Mouse (Mus musculus) lung, embryonic 14.5 days (tissue): ENCODE measurements at regions not wholly inside any gene's neighbourhood (a gene's known extent, or its start where the extent isn't known, plus 50 kb on each side); places are given as distances from the start of the nearest gene placed in this dataset.
A peak's percentile ranks its signal among the peaks of the same experiment; 100 is the strongest.

Experiments used
- ATAC-seq: fragments of 200-750 bp; cut with Nextera tagmentation; 2 replicates; pipeline ENCODE4 v1.8.0; 2017; ENCODE audit warnings: mild to moderate bottlenecking, moderate TSS enrichment, moderate library complexity; ENCODE audit not compliant: insufficient read depth
- DNase-seq: peaks from one replicate; pipeline ENCODE4 v3.0.0-alpha.2; 2015
- H3K27ac ChIP-seq: fragments of 300-500 bp; sonication (generic); 2 replicates; pipeline ENCODE4 v1.5.1; 2014; ENCODE audit warnings: low read depth, mild to moderate bottlenecking, moderate library complexity
- H3K27me3 ChIP-seq: fragments of 300-500 bp; sonication (generic); 2 replicates; pipeline ENCODE4 v1.6.1; 2014; ENCODE audit warnings: low read length, control low read depth; ENCODE audit not compliant: insufficient read depth
- H3K36me3 ChIP-seq: fragments of 300-500 bp; sonication (generic); 2 replicates; pipeline ENCODE4 v1.6.1; 2014; ENCODE audit warnings: control low read depth; ENCODE audit not compliant: insufficient read depth
- H3K4me1 ChIP-seq: fragments of 300-500 bp; sonication (generic); 2 replicates; pipeline ENCODE4 v1.6.1; 2014; ENCODE audit warnings: antibody characterized with exemption, control low read depth; ENCODE audit not compliant: insufficient read depth
- H3K4me2 ChIP-seq: fragments of 300-500 bp; sonication (generic); 2 replicates; pipeline ENCODE4 v1.6.1; 2014; ENCODE audit warnings: mild to moderate bottlenecking
- H3K4me3 ChIP-seq: fragments of 300-500 bp; sonication (generic); 2 replicates; pipeline ENCODE4 v1.5.1; 2014; ENCODE audit warnings: low read depth, low read length
- H3K9ac ChIP-seq: fragments of 300-500 bp; sonication (generic); 2 replicates; pipeline ENCODE4 v1.6.1; 2014
- H3K9me3 ChIP-seq: fragments of 300-500 bp; sonication (generic); 2 replicates; pipeline ENCODE4 v1.6.1; 2016; ENCODE audit warnings: low read depth, low read length, control low read depth
- CTCF ChIP-seq: IDR thresholded peaks from 2 replicates; pipeline ENCODE4 v1.5.1; 2016; ENCODE audit warnings: antibody characterized with exemption, low read depth
- WGBS: fragments of 180-500 bp; shearing (Covaris S2); extraction: QIAGEN DNeasy Blood & Tissue Kit; methylation state at CpG from one replicate; pipeline ENCODE4 v1.1.7; 2014; 5-methylcytosine and 5-hydroxymethylcytosine counted together

GRCm38 (mm10) chr3:147968271-147968670 lies 1022.1 kb downstream of the Adgrl2 start:
- Histone ChIP-seq H3K36me3 (no peaks in the 10 kb centered on the region), H3K9ac (no peak overlapping the region), H3K27me3 (no peaks in the 10 kb centered on the region), H3K27ac (no peak overlapping the region), H3K4me1 (no peaks in the 10 kb centered on the region), H3K4me3 (no peak overlapping the region), H3K4me2 (no peak overlapping the region), H3K9me3 (no peaks in the 10 kb centered on the region)
- ATAC-seq, result no peak
- DNase-seq, result no peak
- no peak for TF ChIP-seq CTCF
- WGBS, result 71% methylated on average over 11 of the region's 11 CpGs

GRCm38 (mm10) chr3:147967866-147968265 lies 1022.5 kb downstream of the Adgrl2 start:
- no peak for TF ChIP-seq CTCF
- no peak for DNase-seq
- ATAC-seq, result no peak

GRCm38 (mm10) chr3:147967261-147967660 lies 1023.1 kb downstream of the Adgrl2 start:
- H3K4me1 ChIP-seq, result no peaks in the 10 kb centered on the region
- no peak overlapping the region for H3K4me2 ChIP-seq
- H3K27me3 ChIP-seq, result no peaks in the 10 kb centered on the region
- no peak for TF ChIP-seq CTCF
- no peak overlapping the region for H3K27ac ChIP-seq
- WGBS, result 97% methylated on average over 3 of the region's 3 CpGs
- H3K9ac ChIP-seq, result no peak overlapping the region
- H3K4me3 ChIP-seq, result no peak overlapping the region
- H3K9me3 ChIP-seq, result no peaks in the 10 kb centered on the region
- H3K36me3 ChIP-seq, result no peaks in the 10 kb centered on the region
- ATAC-seq (no peak), DNase-seq (no peak)

More at GRCm38 (mm10) chr3:147967866-147968265, 1022.5 kb downstream of the Adgrl2 start:
- Histone ChIP-seq H3K27ac (no peak overlapping the region), H3K36me3 (no peaks in the 10 kb centered on the region), H3K9me3 (no peaks in the 10 kb centered on the region), H3K4me3 (no peak overlapping the region), H3K4me2 (no peak overlapping the region), H3K27me3 (no peaks in the 10 kb centered on the region), H3K9ac (no peak overlapping the region), H3K4me1 (no peaks in the 10 kb centered on the region)
- 56% methylated on average over 9 of the region's 9 CpGs for WGBS

GRCm38 (mm10) chr3:147966827-147967226 lies 1023.5 kb downstream of the Adgrl2 start:
- Histone ChIP-seq H3K9me3 (no peaks in the 10 kb centered on the region), H3K4me3 (no peak overlapping the region), H3K4me2 (no peak overlapping the region), H3K9ac (no peak overlapping the region), H3K36me3 (no peaks in the 10 kb centered on the region), H3K27me3 (no peaks in the 10 kb centered on the region), H3K4me1 (no peaks in the 10 kb centered on the region), H3K27ac (no peak overlapping the region)
- ATAC-seq (no peak), DNase-seq (no peak)
- WGBS, result 84% methylated on average over 8 of the region's 8 CpGs
- TF ChIP-seq CTCF, result no peak

GRCm38 (mm10) chr3:147966379-147966778 lies 1024.0 kb downstream of the Adgrl2 start:
- TF ChIP-seq CTCF, result no peak
- H3K9me3 ChIP-seq, result no peaks in the 10 kb centered on the region
- ATAC-seq, result no peak
- DNase-seq, result no peak
- H3K27me3 ChIP-seq, result no peaks in the 10 kb centered on the region
- no peak overlapping the region for H3K27ac ChIP-seq
- no peaks in the 10 kb centered on the region for H3K4me1 ChIP-seq
- no peak overlapping the region for H3K9ac ChIP-seq
- H3K4me3 ChIP-seq, result no peak overlapping the region
- no peak overlapping the region for H3K4me2 ChIP-seq
- H3K36me3 ChIP-seq, result no peaks in the 10 kb centered on the region
- 74% methylated on average over 12 of the region's 12 CpGs for WGBS

GRCm38 (mm10) chr3:147963698-147964476 lies 1026.5 kb downstream of the Adgrl2 start:
- no peak; the same call in 1 of the 2 replicates for ATAC-seq
- WGBS, result 35% methylated on average over 13 of the region's 13 CpGs
- no peak for TF ChIP-seq CTCF

GRCm38 (mm10) chr3:147948041-147948592 lies 1042.2 kb downstream of the Adgrl2 start:
- no peaks in the 10 kb centered on the region for H3K4me1 ChIP-seq
- 31% methylated on average over 13 of the region's 13 CpGs for WGBS
- H3K9ac ChIP-seq, result no peak overlapping the region
- H3K4me3 ChIP-seq, result no peak overlapping the region
- no peaks in the 10 kb centered on the region for H3K27me3 ChIP-seq
- ATAC-seq (no peak), DNase-seq (peak; percentile 59)
- no peak overlapping the region for H3K4me2 ChIP-seq
- TF ChIP-seq CTCF, result no peak
- H3K9me3 ChIP-seq, result no peaks in the 10 kb centered on the region
- no peak overlapping the region for H3K27ac ChIP-seq
- no peaks in the 10 kb centered on the region for H3K36me3 ChIP-seq

More at GRCm38 (mm10) chr3:147963698-147964476, 1026.5 kb downstream of the Adgrl2 start:
- DNase-seq, result no peak
- H3K4me1 ChIP-seq, result no peaks in the 10 kb centered on the region
- no peak overlapping the region for H3K9ac ChIP-seq
- H3K4me3 ChIP-seq, result no peak overlapping the region
- H3K9me3 ChIP-seq, result no peaks in the 10 kb centered on the region
- H3K4me2 ChIP-seq, result no peak overlapping the region
- no peaks in the 10 kb centered on the region for H3K27me3 ChIP-seq
- no peak overlapping the region for H3K27ac ChIP-seq
- no peaks in the 10 kb centered on the region for H3K36me3 ChIP-seq
